Mouse (Mus musculus): ENCODE measurements around the gene Olfr288.

DNA sequence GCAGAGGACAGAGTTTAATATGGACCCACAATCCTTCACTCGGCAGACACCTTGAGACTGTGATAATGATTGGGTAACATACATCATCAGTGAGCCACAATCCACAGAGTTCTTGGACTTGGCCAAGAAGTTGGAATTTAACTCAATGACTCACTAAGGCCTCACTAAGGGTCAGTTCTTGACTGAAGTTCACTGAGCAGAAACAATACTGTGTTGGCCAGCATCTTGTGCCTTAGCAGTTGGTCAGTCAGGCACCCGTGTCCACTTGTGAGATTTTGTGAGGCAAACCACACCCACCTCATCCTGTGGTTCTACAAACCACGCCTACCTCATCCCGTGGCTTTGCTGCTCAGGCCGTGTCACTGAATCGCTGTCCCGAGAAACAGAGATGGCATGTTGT is 14.3 kb upstream of the Olfr288 start:
- TF ChIP-seq POLR2A (IDR thresholded peaks at IDR 0.05; ENCODE audit: insufficient read length, low read depth) (no peak), REST (IDR thresholded peaks at IDR 0.05; ENCODE audit: insufficient read depth, insufficient read length) (no peak), E2F4 (IDR thresholded peaks at IDR 0.05; ENCODE audit: insufficient read depth) (no peak), MAX (IDR thresholded peaks at IDR 0.05; ENCODE audit: low read depth) (no peak), POLR2AphosphoS2 (IDR thresholded peaks at IDR 0.05; ENCODE audit: insufficient read length, low read depth) (no peak)

Data from myocyte (in vitro differentiated cells).